Mouse (Mus musculus) C2C12 (cell line): ENCODE measurements at regions not wholly inside any gene's neighbourhood (a gene's known extent, or its start where the extent isn't known, plus 50 kb on each side); places are given as distances from the start of the nearest gene placed in this dataset.

ENCODE experiments used
- CTCF ChIP-seq: IDR thresholded peaks from one replicate; pipeline ENCODE4 v1.5.1; 2011; ENCODE audit not compliant: control insufficient read depth, insufficient read depth, insufficient read length
- MYOG ChIP-seq: IDR thresholded peaks from one replicate; pipeline ENCODE4 v1.6.1; 2011; ENCODE audit not compliant: control insufficient read depth, insufficient read length; ENCODE audit errors: extremely low read depth

GRCm38 (mm10) chr19:14855036-14855435 is 257.2 kb upstream of the Tle4 start:
- no peak for TF ChIP-seq CTCF
- TF ChIP-seq MYOG: no peak
